Mouse (Mus musculus): Measurements from ENCODE around the gene Tmem60.

Tmem60 gene

GRCm38 (mm10) chr5:20906191-20906590 is 24.2 kb downstream of the Tmem60 start:
- no peak for DNase-seq (ENCODE audit: low read depth)

GRCm38 (mm10) chr5:20911741-20912140 is 29.8 kb downstream of the Tmem60 start:
- no peak for DNase-seq (ENCODE audit: low read depth)

GRCm38 (mm10) chr5:20913372-20914275 is 31.6 kb downstream of the Tmem60 start:
- DNase-seq (ENCODE audit: low read depth): no peak

- no peak for DNase-seq (ENCODE audit: low read depth)
Measured at GRCm38 (mm10) chr5:20918967-20919366, 37.0 kb downstream of the Tmem60 start.

GRCm38 (mm10) chr5:20919566-20919965 is 37.6 kb downstream of the Tmem60 start:
- DNase-seq (ENCODE audit: low read depth): no peak

- DNase-seq (ENCODE audit: low read depth): no peak
Measured at GRCm38 (mm10) chr5:20924608-20925007, 42.6 kb downstream of the Tmem60 start.

GRCm38 (mm10) chr5:20925451-20925850 is 43.5 kb downstream of the Tmem60 start:
- no peak for DNase-seq (ENCODE audit: low read depth)

GRCm38 (mm10) chr5:20929669-20930151 is 47.7 kb downstream of the Tmem60 start:
- no peak for DNase-seq (ENCODE audit: low read depth)

- no peak for DNase-seq (ENCODE audit: low read depth)
Measured at GRCm38 (mm10) chr5:20930430-20930829, 48.4 kb downstream of the Tmem60 start.

GRCm38 (mm10) chr5:20931300-20931699 is 49.3 kb downstream of the Tmem60 start:
- no peak for DNase-seq (ENCODE audit: low read depth)

GRCm38 (mm10) chr5:20932585-20932984 is 50.6 kb downstream of the Tmem60 start:
- no peak for DNase-seq (ENCODE audit: low read depth)

GRCm38 (mm10) chr5:20935934-20936333 is 53.9 kb downstream of the Tmem60 start:
- no peak for DNase-seq (ENCODE audit: low read depth)

Measured in c-Kit-positive CD71-positive TER-119-negative erythroid progenitor cells, embryonic 14.5 days (primary cell).